Mouse (Mus musculus): ENCODE measurements around the gene Zc2hc1c.
"Not testable (repeated sequence)": the region's sequence is repeated elsewhere in the genome, so short reads cannot be mapped to it uniquely, and the experiment has no call there.

Zc2hc1c gene

DNA sequence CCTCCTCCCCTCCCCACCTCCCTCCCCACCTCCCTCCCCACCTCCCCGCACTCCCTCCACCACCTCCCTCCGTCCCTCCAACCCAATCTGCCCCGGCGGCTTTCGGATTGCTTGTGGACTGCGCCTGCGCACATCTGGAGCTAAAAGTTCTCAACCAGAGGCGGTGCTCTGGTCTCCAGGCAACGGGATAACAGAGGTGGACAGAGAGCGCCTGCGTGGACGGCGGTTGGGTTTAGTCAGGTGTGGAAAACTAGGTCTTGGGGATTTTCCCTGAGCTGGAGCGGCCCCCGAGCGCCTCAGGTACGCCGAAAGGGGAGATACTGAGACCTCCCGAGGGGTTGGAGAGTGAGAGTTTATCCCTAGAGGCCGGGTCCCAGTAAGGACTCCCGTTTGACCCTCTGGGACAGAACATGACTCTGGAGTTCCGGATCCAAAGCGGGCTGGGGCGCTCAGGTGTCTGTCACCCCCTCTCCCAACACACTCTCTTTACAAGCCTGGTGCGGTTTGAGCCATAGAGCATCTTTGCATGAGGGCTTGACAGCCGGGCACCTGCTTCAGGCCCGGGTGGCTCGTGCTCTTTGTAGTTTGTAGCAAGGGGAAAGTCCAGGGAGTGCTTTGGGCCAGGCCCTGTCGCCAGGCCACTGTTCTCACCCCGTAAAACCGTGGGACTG is at the start of gene Zc2hc1c:
Gene Zc2hc1c, plus strand, starts transcription at position 106 of the 671 bp plus-strand sequence.
- peak; percentile 53 to 55 for DNase-seq (ENCODE audit: low spot score in 2 of 2)

- DNase-seq (ENCODE audit: low spot score in 2 of 2): no peak
Observed at GRCm38 (mm10) chr12:85252083-85252482, 36.3 kb upstream of the Zc2hc1c start.

- DNase-seq (ENCODE audit: low spot score in 2 of 2): no peak
Observed at GRCm38 (mm10) chr12:85256074-85256751, 32.2 kb upstream of the Zc2hc1c start.

DNA sequence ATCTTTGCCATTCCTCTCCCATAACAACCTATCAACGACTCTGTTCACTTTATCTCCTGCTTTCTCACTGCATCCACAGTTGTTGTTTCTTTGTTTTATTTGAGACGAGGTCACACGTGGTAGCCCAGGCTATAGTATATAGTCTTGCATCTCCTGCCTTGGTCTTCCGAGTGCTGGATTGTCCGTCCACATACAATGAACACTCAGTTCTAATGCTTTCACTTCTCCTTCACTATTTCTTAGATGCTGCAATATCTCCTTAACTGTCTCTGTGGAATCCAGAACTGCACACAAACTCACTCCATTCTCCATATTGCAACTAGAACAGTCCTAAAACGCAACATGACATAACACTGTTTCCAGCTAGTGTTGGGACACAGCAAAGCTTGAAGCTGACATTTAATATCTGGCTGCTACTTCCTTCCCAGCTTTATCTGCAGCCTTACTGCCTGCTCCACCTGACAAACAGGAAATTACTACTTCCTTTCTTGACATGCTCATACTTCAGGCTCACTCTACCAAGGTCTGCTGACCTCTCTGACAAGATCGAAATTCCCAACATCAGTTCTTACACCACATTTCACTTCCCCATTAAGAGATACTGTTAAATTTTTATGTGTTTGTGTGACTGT is 31.3 kb upstream of the Zc2hc1c start:
- no peak for DNase-seq (ENCODE audit: low spot score in 2 of 2)

DNA sequence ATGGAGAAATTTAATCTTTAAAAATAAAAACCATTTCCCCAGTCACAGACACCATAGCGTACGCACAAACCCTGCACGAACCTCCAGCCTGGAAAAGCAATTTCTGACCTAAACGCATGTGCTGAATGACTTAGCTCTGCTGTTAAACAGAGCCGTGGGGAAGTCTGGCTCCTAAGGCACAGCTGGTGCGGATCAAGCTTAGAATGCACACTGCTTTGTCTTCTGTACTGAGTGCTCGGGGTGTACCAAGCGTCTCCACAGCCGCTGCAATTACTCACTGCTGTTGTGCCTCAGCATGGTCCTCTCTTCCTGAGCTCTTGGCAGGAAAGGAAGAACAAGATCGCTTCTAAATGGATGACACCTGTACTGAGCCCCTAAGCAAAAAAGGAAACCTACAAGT is 25.9 kb upstream of the Zc2hc1c start:
- no peak for DNase-seq (ENCODE audit: low spot score in 2 of 2)

GRCm38 (mm10) chr12:85263190-85263589 is 25.2 kb upstream of the Zc2hc1c start:
- DNase-seq (ENCODE audit: low spot score in 2 of 2): no peak

GRCm38 (mm10) chr12:85264531-85264930 is 23.9 kb upstream of the Zc2hc1c start:
- DNase-seq (ENCODE audit: low spot score in 2 of 2): peak in 1 of 2 experiments; percentile 53

DNA sequence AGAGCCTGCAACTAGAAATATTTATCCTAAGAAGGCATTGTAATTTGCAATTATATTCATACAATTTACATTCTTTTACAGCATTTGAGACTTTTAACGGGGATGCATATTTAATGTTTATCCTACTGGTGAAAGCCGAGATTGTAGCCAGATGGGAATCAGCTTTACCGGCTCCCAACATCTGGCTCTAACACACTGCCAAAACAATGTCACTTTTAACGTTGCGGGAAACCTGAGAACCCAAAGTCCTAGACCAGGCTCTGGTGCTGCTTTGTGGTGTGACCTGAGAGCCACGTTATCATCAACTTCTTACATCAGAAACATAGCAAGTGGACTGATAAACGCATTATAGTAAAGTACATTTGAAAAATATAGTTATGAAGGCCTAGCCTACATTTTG is 23.5 kb upstream of the Zc2hc1c start:
- no peak for DNase-seq (ENCODE audit: low spot score in 2 of 2)

DNA sequence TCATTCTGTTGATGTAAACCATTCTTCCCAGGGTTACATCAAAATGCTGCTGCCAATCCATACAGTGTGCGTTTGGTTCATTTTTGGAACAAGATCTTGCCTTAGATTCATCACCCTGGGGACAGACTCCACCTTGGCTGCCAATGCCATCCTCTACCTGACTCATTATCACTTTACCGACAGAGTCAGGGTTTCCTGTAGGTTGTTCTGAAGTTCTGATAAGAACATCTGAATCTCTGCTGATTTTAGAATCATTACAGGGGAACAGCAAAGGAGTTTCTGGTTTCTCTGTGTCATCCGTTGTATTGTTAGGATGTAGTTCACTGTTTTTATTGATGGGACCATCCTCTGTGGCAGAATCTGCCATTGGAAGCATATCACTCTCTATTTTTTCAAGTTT is 22.1 kb upstream of the Zc2hc1c start:
- no peak for DNase-seq (ENCODE audit: low spot score in 2 of 2)

- DNase-seq (ENCODE audit: low spot score in 2 of 2): no peak
Observed at GRCm38 (mm10) chr12:85269821-85270220, 18.6 kb upstream of the Zc2hc1c start.

GRCm38 (mm10) chr12:85270319-85270718 is 18.1 kb upstream of the Zc2hc1c start, which contains the start of gene Mlh3:
Mlh3 (minus strand) TSS chr12:85270599.
- peak; percentile 56 to 78 for DNase-seq (ENCODE audit: low spot score in 2 of 2)

DNA sequence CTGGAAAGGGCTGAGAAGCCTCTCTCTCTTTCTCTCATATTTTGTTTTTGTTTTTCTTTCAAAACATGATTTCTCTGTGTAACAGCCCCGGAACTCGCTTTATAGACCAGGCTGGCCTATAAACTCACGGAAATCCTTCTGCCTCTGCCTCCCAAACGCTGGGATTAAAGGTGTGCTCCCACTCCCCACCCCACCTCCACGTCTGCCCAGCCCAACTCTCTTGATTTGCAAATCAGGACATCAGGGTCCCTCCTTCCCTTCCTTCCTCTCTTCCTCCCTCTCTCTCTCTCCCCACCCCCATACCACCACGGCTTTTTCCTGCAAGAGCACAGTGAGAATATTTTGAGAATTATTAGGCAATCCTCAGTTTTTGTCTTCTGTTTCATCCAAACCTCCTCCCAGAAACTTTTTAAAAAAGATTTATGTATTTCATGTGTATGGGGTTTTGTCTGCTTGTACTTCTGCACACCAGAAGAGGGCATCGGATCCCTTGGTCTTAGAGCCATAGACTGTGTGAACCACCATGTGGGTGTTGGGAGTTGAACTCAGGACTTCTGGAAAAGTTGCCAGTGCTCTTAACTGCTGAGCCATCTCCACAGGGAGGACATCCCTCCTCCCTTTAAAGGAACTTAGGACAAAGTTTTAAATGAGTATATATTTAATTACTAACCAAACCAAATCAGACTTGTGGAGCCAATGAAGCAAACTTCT is 17.1 kb upstream of the Zc2hc1c start:
- DNase-seq (ENCODE audit: low spot score in 2 of 2): no peak

- DNase-seq (ENCODE audit: low spot score in 2 of 2): no peak
Observed at GRCm38 (mm10) chr12:85271843-85272206, 16.6 kb upstream of the Zc2hc1c start.

DNA sequence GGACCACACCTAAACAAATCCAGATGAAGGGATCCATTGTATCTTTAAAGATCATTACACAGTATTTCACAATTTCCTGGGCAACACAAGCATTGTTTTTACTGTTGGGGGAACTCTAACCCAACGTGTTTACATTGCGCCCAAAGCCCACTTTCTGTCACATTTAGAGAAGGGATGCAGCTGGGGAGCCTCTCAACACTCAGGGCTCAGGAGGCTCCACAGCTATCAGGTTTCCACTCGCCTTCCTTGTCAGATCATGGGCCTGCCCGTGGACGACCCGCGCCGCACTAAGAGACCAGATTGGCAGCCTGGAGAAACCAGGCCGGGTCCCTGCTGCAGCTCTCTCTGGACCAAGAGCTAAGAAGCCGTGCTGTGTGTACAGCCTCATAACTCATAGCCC is 14.9 kb upstream of the Zc2hc1c start:
- no peak for DNase-seq (ENCODE audit: low spot score in 2 of 2)

GRCm38 (mm10) chr12:85276273-85276672 is 12.1 kb upstream of the Zc2hc1c start:
- no peak for DNase-seq (ENCODE audit: low spot score in 2 of 2)

DNA sequence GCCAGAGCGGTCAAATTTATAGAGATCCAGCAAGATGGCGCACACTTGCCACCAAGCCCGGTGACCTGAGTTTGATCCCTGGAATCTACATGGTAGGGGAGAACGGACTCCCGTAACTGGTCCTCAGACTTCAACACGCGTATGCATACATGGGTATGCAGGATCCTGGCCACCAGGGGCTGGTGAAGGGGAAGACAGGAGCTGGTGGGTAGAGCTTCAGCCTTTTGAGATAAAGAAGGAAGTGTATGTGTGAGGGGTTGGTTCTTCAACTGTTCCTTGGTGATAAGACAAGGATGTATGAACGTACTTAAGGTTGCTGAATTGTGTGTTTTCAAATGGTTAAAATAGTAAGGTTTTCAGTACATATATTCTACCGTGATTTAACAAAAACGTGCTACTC is 9.5 kb upstream of the Zc2hc1c start:
- no peak for DNase-seq (ENCODE audit: low spot score in 2 of 2)

DNA sequence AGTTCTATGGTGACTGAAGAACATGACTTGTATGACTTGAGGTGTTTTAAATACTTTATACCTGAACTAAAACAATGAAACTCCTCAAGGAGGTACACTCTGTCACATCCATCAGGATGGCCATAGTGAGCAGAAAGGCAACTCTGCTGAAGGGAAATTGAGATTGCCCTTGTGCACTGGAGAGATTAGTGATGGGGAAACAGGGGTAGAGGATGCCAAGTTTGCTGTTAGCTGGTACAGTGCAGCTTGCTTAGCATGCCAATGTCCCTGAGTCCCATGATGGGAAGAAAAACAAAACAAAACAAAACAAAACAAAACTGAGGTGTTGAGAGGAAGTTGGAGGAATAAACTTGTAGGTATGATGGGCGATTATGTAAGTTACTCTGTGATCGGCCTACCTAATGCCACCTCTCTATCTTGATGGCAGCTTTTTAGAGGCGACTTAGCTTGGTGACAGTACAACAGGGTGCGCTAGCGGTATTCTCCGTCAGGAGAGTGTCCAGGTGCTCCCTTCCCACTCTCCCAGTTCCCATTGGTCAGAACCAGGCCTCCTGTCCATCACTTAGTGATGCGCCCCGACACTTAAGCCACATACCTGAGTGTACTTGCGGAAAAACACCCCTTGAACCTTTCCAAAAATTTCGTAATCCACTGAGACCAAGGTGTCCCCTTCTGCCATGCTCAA is 8.9 kb upstream of the Zc2hc1c start:
- DNase-seq (ENCODE audit: low spot score in 2 of 2): no peak

DNA sequence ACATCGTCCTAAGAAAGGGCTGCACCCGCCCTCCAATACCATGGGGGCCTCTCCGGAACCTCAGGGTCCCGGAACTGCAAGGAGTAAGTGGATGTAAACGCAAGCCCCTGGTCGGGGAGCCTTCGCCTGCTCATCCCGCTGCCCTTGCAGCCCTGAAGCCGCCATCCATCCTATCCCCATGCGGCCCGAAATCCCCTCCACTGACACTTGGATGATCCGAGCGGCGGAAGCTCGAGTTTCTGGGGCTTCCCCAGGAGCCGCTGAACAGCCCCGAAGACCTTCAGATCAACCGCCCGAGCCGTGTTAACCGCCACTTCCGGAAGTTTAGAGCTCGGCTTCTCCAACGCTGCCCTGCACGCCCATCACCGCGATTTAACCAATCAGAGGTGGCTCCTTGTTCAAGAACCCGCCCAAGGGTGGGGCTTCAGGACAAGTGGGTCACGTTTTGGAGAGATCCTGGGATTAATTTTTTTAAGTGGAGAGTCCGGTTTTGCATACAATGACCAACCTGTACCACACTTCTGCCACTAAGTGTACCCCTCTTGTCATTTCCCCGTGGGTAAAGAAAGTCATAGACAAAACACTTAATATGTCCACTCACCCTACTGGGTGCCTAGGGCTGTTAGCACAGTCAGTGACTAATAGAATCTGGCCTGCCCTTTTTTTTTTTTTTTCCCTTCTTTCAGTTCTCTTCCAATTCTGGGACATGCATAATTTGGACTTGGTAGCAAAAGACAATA is 8.1 kb upstream of the Zc2hc1c start:
- peak; percentile 98 for DNase-seq (ENCODE audit: low spot score in 2 of 2)

DNA sequence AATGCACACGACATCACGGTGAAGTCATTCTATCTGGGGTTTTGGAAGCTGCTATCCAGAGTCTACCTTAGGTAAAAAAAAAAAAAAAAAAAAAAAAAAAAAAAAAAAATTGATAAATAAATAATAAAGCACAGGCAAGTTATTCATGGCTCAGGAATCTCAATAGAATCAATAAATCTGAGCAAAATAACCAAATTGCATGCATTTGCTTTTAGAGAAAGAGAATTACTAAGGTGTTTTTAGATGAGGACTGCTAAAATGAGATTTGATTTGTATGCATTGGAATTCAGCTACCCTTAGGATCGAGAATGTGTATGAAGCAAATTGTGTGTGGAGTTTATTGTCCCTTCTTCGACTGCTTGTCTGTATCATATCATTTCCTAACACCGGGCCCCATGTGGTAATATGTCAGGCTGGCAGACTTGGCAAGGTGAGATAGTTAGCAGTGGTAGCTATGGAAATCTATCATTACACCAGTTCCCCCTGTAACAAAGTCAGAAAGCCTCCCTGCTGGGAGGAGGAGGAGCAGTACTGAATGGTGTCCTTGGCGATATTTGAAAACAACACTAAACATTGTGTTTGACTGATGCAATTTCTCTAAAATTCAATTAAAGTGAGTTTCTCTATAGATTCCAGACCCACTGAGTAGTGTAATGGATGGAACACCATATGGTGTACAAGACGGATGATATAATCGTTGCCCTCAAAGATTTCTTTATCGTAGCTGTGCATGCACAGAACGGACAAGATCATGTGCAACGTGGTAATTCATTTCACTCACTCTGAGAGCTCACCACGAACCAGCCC is 7.3 kb upstream of the Zc2hc1c start:
- DNase-seq (ENCODE audit: low spot score in 2 of 2): no peak

DNA sequence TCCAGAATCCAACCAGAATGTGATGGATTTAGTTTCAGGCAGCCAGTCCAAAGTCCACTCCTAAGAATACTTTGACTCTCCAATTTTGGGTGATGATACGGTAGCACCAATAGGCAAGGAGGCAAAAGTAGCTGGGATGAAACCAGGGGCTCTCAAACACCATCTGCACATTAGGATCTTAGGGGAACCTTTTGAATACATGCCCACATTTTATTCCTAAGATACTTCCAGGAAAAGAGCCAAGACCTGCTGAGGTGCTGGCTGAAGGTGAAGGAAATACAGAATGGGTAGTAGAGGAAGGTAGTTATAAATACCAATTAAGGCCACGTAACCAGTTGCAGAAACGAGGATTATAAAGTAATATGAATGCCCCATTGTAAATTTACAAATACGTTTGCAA is 6.6 kb upstream of the Zc2hc1c start:
- DNase-seq (ENCODE audit: low spot score in 2 of 2): not testable (repeated sequence)

Measured in cerebellum, postnatal 4 days (tissue).